8 mouse cellular contexts compared by ENCODE assay signal in the genomic region with DNA sequence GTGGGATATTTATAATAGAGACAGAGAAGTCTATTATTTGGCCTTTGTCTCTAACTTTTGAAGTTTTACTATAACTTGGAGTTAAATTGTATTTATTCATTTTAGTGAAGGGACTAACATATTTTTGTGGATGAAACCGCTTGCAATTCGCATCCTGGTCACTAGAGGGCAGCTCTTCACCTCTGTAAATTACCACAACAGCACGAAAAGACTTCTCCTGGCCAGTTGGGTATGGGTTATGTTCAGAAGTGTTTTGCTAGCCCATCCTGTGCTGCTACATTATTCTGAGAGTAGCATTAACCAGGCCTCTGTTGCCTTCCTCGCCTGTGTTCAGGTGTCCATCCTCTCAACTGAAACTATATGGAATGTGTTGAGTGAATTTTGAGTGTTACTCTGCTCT.
DNase-seq lines count a peak whose midpoint lies in the region; TF ChIP-seq lines count a peak whose summit lies in the region.

No protein-coding gene starts in this region.

- H3K4me3 ChIP-seq in ES-Bruce4 (ENCODE audit: low read depth, low read length): no peak overlapping the region

- DNase-seq in NIH3T3 (ENCODE audit: low read depth): peak; percentile 93
- DNase-seq in cerebellum, postnatal 14 days: peak; percentile 81 to 82
- peak; percentile 61 to 90 for DNase-seq in frontal cortex, adult 2 months (ENCODE audit: extremely low spot score in 1 of 2, low spot score in 1 of 2)
- DNase-seq in kidney, postnatal 14 days: peak; percentile 61
- DNase-seq in lung, adult 18-20 months: peak; percentile 22 to 37
- DNase-seq in retina, postnatal 1 day: peak; percentile 64
- no peak for DNase-seq in T-cell, adult 2 months (ENCODE audit: low spot score)

- H3K9me3 ChIP-seq in ES-Bruce4 (replicated peaks; ENCODE audit: control insufficient read depth, insufficient read depth, low read length, poor library complexity, severe bottlenecking): no peaks in the 10 kb centered on the region

- no peak overlapping the region for H3K9ac ChIP-seq in ES-Bruce4 (ENCODE audit: low read depth, poor library complexity, severe bottlenecking)

- H3K27ac ChIP-seq in ES-Bruce4 (ENCODE audit: insufficient read depth, low read length): no peak overlapping the region

- no peaks in the 10 kb centered on the region for H3K4me1 ChIP-seq in ES-Bruce4 (ENCODE audit: control insufficient read depth, insufficient read depth, low read length)

- H3K36me3 ChIP-seq in ES-Bruce4 (ENCODE audit: control insufficient read depth, insufficient read depth, low read length, poor library complexity, severe bottlenecking): no peaks in the 10 kb centered on the region

- TF ChIP-seq EP300 in ES-Bruce4 (IDR thresholded peaks at IDR 0.05; ENCODE audit: insufficient read depth, low read depth, low read length): no peak

- no peak for TF ChIP-seq POLR2A in ES-Bruce4 (IDR thresholded peaks at IDR 0.05; ENCODE audit: insufficient read depth, low read length)

- H3K27me3 ChIP-seq in ES-Bruce4 (ENCODE audit: control insufficient read depth, insufficient read depth, low read length, poor library complexity, severe bottlenecking): no peaks in the 10 kb centered on the region

- TF ChIP-seq CTCF in ES-Bruce4 (IDR thresholded peaks at IDR 0.05; ENCODE audit: low read depth, low read length): peak; percentile 42
